In the genomic region with DNA sequence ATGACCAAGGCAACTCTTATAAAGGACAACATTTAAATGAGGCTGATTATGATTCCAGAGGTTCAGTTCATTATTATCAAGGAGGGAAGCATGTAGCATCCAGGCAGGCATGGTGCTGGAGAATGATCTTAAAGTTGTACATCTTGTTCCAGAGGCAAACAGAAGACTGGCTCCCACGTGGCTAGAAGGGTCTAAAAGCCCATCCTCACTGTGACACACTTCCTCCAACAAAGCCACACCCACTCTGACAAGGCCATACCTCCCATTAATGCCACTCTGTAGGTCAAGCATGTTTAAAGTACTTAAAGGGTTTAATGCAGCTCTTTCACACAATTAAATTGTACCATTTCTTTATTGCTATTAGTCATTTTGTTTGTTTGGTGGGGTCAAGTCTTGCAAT, we compare ENCODE assay signal across 23 mouse cellular contexts.
"Had no signal": no experiment of that assay in that cellular context is flagged by ENCODE, and none has a peak within 500 bp of the region (broad histone marks: within the 10 kb centered on the region; RNA-seq: fewer than 3 reads in every experiment).

No protein-coding gene starts in this region.

- DNase-seq: gastrocnemius, adult 2 months; gastrocnemius, postnatal 10 days; gastrocnemius, postnatal 25 days; heart, adult 18-20 months; heart, postnatal 10 days; kidney, adult 18-20 months; kidney, adult 8-10 months; kidney, postnatal 10 days; kidney, postnatal 25 days; kidney, postnatal 4 days; left cerebral cortex, postnatal 4 days had no signal

- H3K9me3 ChIP-seq: heart, embryonic 10.5 days; heart, embryonic 12.5 days; hindbrain, embryonic 13.5 days; hindbrain, embryonic 15.5 days; limb, embryonic 13.5 days; limb, embryonic 15.5 days; liver, embryonic 12.5 days had no signal

- H3K27ac ChIP-seq: gastrocnemius, adult 2 months; heart, embryonic 10.5 days; hindbrain, embryonic 13.5 days; hindbrain, embryonic 15.5 days; hindbrain, postnatal 0 days; layer of hippocampus, adult 2 months; left cerebral cortex, adult 2 months; limb, embryonic 13.5 days; limb, embryonic 15.5 days; liver, embryonic 12.5 days; liver, embryonic 14.5 days had no signal

- H3K4me2 ChIP-seq: heart, embryonic 12.5 days; hindbrain, embryonic 13.5 days; hindbrain, embryonic 15.5 days; limb, embryonic 13.5 days; limb, embryonic 15.5 days; liver, embryonic 12.5 days had no signal

- H3K4me3 ChIP-seq: gastrocnemius, adult 2 months; heart, embryonic 10.5 days; heart, embryonic 12.5 days; hindbrain, embryonic 13.5 days; hindbrain, embryonic 15.5 days; layer of hippocampus, adult 2 months; left cerebral cortex, adult 2 months; limb, embryonic 13.5 days; limb, embryonic 15.5 days; liver, embryonic 12.5 days had no signal

- H3K9ac ChIP-seq: heart, embryonic 12.5 days; hindbrain, embryonic 13.5 days; hindbrain, embryonic 15.5 days; limb, embryonic 13.5 days; limb, embryonic 15.5 days; liver, embryonic 12.5 days; liver, embryonic 14.5 days had no signal

- H3K4me1 ChIP-seq: heart, embryonic 10.5 days; limb, embryonic 13.5 days; limb, embryonic 15.5 days had no signal

- ATAC-seq: hindbrain, postnatal 0 days; intestine, embryonic 16.5 days; liver, embryonic 12.5 days had no signal

- H3K36me3 ChIP-seq: hindbrain, embryonic 15.5 days had no signal

- H3K27me3 ChIP-seq: heart, embryonic 12.5 days; hindbrain, embryonic 13.5 days; hindbrain, embryonic 15.5 days; limb, embryonic 13.5 days; limb, embryonic 15.5 days; liver, embryonic 12.5 days had no signal
